Mouse (Mus musculus) lung, postnatal 0 days (tissue): ENCODE measurements at regions not wholly inside any gene's neighbourhood (a gene's known extent, or its start where the extent isn't known, plus 50 kb on each side); places are given as distances from the start of the nearest gene placed in this dataset.

Experiments used
- CTCF ChIP-seq: IDR thresholded peaks from 2 replicates; pipeline ENCODE4 v1.5.1; 2016; ENCODE audit warnings: antibody characterized with exemption, mild to moderate bottlenecking
- EP300 ChIP-seq: IDR thresholded peaks from 2 replicates; pipeline ENCODE4 v1.6.1; 2016; ENCODE audit warnings: antibody characterized with exemption, mild to moderate bottlenecking, control low read depth

DNA sequence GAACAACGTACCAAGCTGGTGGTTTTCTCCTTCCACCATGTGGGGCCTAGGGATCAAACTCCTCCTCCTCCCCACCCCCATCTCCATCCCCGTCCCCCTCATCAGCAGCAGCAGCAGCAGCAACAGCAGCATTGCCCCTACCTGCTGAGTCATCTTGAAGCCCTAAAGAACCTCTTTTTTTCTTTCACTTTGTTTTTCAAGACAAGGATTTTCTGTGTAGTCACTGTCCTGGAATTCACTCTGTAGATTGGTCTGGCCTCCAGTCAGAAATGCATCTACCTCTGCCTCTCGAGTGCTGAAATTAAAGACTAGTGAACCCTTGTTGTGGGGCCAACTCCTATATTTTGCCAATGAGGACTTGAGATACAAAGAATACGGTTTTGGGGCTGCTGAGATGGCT lies 85.6 kb upstream of the Tle3 start:
- TF ChIP-seq CTCF (no peak), EP300 (no peak)
